ENCODE assay signal across 22 mouse cellular contexts in the genomic region with DNA sequence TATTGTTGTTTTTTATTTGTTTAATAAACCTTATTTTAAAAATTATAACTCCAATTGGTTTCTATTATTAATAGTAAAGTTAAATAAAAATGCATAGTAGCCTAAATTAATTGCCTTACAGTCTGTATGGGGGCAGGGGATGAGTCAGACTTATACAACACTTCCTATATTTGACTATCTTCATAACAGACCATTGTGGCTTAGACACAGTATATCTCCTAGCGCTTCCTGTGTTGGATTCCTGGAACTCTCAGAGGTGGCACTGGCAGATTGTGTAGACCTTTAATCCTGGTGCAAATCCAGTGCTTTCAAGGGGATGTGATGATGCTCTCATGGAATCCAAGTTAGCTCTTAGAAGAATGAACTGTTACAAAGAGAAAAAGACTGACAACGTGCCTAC.
DNase-seq lines count a peak whose midpoint lies in the region; ATAC-seq lines count a peak whose summit lies in the region.
"Had no signal": no experiment of that assay in that cellular context is flagged by ENCODE, and none has a peak within 500 bp of the region (broad histone marks: within the 10 kb centered on the region; RNA-seq: fewer than 3 reads in every experiment).

No protein-coding gene starts in this region.

- no peak for DNase-seq in liver, embryonic 13.5 days
- DNase-seq in MEL-GATA-1-ER (ENCODE audit: extremely low read depth, low read depth) = peak; percentile 74
- DNase-seq in cerebellum, postnatal 10 days = no peak
- DNase-seq in thymus, adult 18-20 months = no peak
- no peak for DNase-seq in embryo, embryonic 10.5 days (ENCODE audit: low spot score)
- DNase-seq: adrenal gland, postnatal 14 days; cerebellum, adult 18-20 months; cerebellum, postnatal 14 days; gastrocnemius, postnatal 14 days; heart, adult 2 months; heart, postnatal 14 days had no signal

- H3K27ac ChIP-seq in liver, embryonic 13.5 days = no peak overlapping the region
- H3K27ac ChIP-seq in liver, embryonic 12.5 days = no peak overlapping the region
- H3K27ac ChIP-seq in liver, embryonic 16.5 days (ENCODE audit: low read length) = no peak overlapping the region
- H3K27ac ChIP-seq: embryonic facial prominence, embryonic 13.5 days; forebrain, embryonic 12.5 days; heart, adult 2 months; heart, embryonic 15.5 days; hindbrain, embryonic 13.5 days; hindbrain, postnatal 0 days had no signal

- WGBS in liver, embryonic 13.5 days (ENCODE audit: insufficient replicate concordance) = 49% methylated on average over 2 of the region's 2 CpGs
- WGBS in liver, embryonic 12.5 days (ENCODE audit: insufficient replicate concordance) = 45% methylated on average over 2 of the region's 2 CpGs
- 48% methylated on average over 2 of the region's 2 CpGs for WGBS in liver, embryonic 16.5 days (ENCODE audit: insufficient replicate concordance)

- no peak overlapping the region for H3K4me3 ChIP-seq in liver, embryonic 13.5 days (replicated peaks)
- H3K4me3 ChIP-seq in liver, embryonic 12.5 days = no peak overlapping the region
- H3K4me3 ChIP-seq in liver, embryonic 16.5 days (ENCODE audit: low read depth, low read length) = no peak overlapping the region
- H3K4me3 ChIP-seq: embryonic facial prominence, embryonic 13.5 days; forebrain, embryonic 12.5 days; heart, adult 2 months; heart, embryonic 15.5 days; hindbrain, embryonic 13.5 days had no signal

- H3K9ac ChIP-seq in liver, embryonic 13.5 days = no peak overlapping the region
- no peak overlapping the region for H3K9ac ChIP-seq in liver, embryonic 12.5 days
- H3K9ac ChIP-seq in liver, embryonic 16.5 days (ENCODE audit: low read depth, low read length) = no peak overlapping the region
- H3K9ac ChIP-seq: embryonic facial prominence, embryonic 13.5 days; forebrain, embryonic 12.5 days; heart, embryonic 15.5 days; hindbrain, embryonic 13.5 days had no signal

- ATAC-seq in liver, embryonic 13.5 days (ENCODE audit: low read depth) = peak; percentile 65; the same call in 1 of the 2 replicates
- no peak for ATAC-seq in liver, embryonic 12.5 days
- peak; percentile 37; the same call in 1 of the 2 replicates for ATAC-seq in liver, embryonic 16.5 days (ENCODE audit: low read depth)
- ATAC-seq: activated CD4-positive, CD25-positive, alpha-beta regulatory T cell, adult 4 months; forebrain, embryonic 16.5 days; hindbrain, postnatal 0 days had no signal

- no peaks in the 10 kb centered on the region for H3K9me3 ChIP-seq in liver, embryonic 13.5 days (replicated peaks)
- H3K9me3 ChIP-seq in liver, embryonic 12.5 days (replicated peaks) = no peaks in the 10 kb centered on the region
- no peaks in the 10 kb centered on the region for H3K9me3 ChIP-seq in liver, embryonic 16.5 days (replicated peaks; ENCODE audit: control insufficient read depth, low read length)
- H3K9me3 ChIP-seq: embryonic facial prominence, embryonic 13.5 days; forebrain, embryonic 12.5 days; heart, embryonic 15.5 days; hindbrain, embryonic 13.5 days had no signal

- no peaks in the 10 kb centered on the region for H3K36me3 ChIP-seq in liver, embryonic 13.5 days
- no peaks in the 10 kb centered on the region for H3K36me3 ChIP-seq in liver, embryonic 12.5 days
- H3K36me3 ChIP-seq in liver, embryonic 16.5 days (ENCODE audit: control insufficient read depth, insufficient read depth) = no peaks in the 10 kb centered on the region
- H3K36me3 ChIP-seq: embryonic facial prominence, embryonic 13.5 days; forebrain, embryonic 12.5 days; heart, embryonic 15.5 days; hindbrain, embryonic 13.5 days had no signal

- H3K27me3 ChIP-seq in liver, embryonic 13.5 days = no peaks in the 10 kb centered on the region
- H3K27me3 ChIP-seq in liver, embryonic 12.5 days (replicated peaks) = no peaks in the 10 kb centered on the region
- no peaks in the 10 kb centered on the region for H3K27me3 ChIP-seq in liver, embryonic 16.5 days (ENCODE audit: control insufficient read depth, insufficient read depth, low read depth, low read length)
- H3K27me3 ChIP-seq: CH12.LX; embryonic facial prominence, embryonic 13.5 days; forebrain, embryonic 12.5 days; heart, embryonic 15.5 days; hindbrain, embryonic 13.5 days had no signal

- no peak overlapping the region for H3K4me2 ChIP-seq in liver, embryonic 13.5 days
- H3K4me2 ChIP-seq in liver, embryonic 12.5 days = no peak overlapping the region
- no peak overlapping the region for H3K4me2 ChIP-seq in liver, embryonic 16.5 days (ENCODE audit: low read depth, low read length)
- H3K4me2 ChIP-seq: embryonic facial prominence, embryonic 13.5 days; forebrain, embryonic 12.5 days; heart, embryonic 11.5 days; heart, embryonic 15.5 days; hindbrain, embryonic 13.5 days had no signal

- peaks cover 8% of the 10 kb centered on the region for H3K4me1 ChIP-seq in liver, embryonic 13.5 days (replicated peaks)
- peaks cover 4% of the 10 kb centered on the region for H3K4me1 ChIP-seq in liver, embryonic 12.5 days
- H3K4me1 ChIP-seq in liver, embryonic 16.5 days (ENCODE audit: control insufficient read depth, low read depth, low read length) = no peaks in the 10 kb centered on the region; the same call in 1 of the 2 replicates
- H3K4me1 ChIP-seq: embryonic facial prominence, embryonic 13.5 days; forebrain, embryonic 12.5 days; heart, embryonic 15.5 days; hindbrain, embryonic 13.5 days had no signal
